Mouse (Mus musculus) adrenal gland, postnatal 10 days (tissue): ENCODE data around the gene Alox12e. TPM values are rescaled to one million over a fixed set of nuclear protein-coding genes. Genes with fewer than 3 reads are reported as not detected.

ENCODE experiments used
- DNase-seq: peaks from one replicate; pipeline ENCODE4 v3.0.0; 2021; ENCODE audit warnings: mixed read lengths
- total RNA-seq, 2 experiments: library from RNA; stranded (reverse); gene quantifications; 2 replicates each; pipeline ENCODE4 v1.2.3; 2021

Gene Alox12e
- total RNA-seq, 2 experiments from 2014 or later, result not detected

DNA sequence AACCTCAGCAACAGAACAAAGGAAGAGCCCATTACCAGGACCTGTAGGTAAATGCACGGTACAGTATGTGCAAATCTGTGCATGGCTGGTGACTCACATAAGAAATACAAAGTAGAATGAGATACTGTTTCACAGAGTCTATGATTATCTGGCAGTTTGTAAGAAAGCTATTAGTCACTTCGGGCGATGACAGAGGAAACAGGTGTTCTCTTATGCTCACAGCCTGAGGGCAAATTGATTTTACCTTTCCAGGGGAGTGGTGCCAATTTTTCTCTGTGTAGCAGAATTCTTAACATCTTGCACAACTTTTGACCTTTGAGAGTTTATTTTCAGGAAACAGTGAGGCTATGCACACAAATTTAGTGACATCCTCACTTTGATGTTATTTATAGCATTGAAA lies 37.7 kb downstream of the Alox12e start:
- no peak for DNase-seq

DNA sequence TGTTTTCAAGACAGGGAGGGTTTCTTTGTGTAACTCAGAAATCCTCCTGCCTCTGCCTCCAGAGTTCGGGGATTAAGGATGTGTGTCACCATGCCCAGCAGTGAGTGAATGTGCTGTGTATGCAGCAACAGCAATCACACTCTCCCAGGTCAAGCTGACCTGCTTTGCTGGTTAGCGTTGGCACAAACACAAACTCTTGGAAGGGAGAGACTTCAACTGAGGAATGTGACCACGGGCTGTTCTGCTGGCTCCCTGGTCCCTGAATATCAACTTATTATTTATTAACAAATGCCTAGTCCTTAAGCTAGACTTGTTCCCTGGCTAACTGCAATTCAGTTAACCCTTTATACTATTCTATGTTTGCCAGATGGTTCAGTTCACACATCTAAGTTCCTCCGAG lies 38.8 kb downstream of the Alox12e start:
- no peak for DNase-seq

GRCm38 (mm10) chr11:70280441-70280840 lies 42.0 kb downstream of the Alox12e start:
- DNase-seq, result peak; percentile 25

- no peak for DNase-seq
These were observed 43.5 kb downstream of the Alox12e start for GRCm38 (mm10) chr11:70278961-70279360.

GRCm38 (mm10) chr11:70271641-70272040 lies 50.8 kb downstream of the Alox12e start:
- DNase-seq, result no peak

DNA sequence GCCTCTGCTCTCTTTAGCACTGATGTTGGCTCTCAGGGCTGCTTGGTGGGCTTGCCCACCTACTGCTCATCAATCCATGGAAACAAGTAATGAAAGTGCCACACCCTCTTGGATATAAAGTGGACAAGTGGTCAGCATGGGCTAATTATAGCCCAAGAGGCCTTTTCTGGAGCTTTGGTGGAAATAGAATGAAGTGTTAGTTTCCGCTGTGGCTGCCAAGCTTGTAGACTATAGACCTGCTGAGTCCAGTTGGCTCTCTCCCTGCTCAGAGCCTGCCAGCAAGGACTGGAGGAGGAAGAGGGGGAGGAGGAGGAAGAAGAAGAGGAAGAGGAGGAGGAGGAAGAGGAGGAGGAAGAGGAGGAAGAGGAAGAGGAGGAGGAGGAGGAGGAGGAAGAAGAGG lies 56.0 kb downstream of the Alox12e start:
- DNase-seq, result peak; percentile 24

GRCm38 (mm10) chr11:70265819-70266218 lies 56.6 kb downstream of the Alox12e start:
- no peak for DNase-seq

Other genes with a start within 250 kb of the Alox12e start
- 10 to 100 TPM; 17.1 to 37.9 TPM for gene Asgr2, start 230.0 kb downstream of the Alox12e start, total RNA-seq
- 1 to 10 TPM; 2.1 to 2.5 TPM for gene Mgl2, start 192.3 kb downstream of the Alox12e start, total RNA-seq
- 1 to 10 TPM; 4.6 to 5.1 TPM for gene Clec10a, start 166.4 kb downstream of the Alox12e start, total RNA-seq
- 1 to 10 TPM; 1.3 to 2.5 TPM for gene Slc16a11, start 109.9 kb downstream of the Alox12e start, total RNA-seq
- gene Slc16a13, start 101.6 kb downstream of the Alox12e start, total RNA-seq, result 1 to 10 TPM; 3.8 to 6.2 TPM
- gene Bcl6b, start 92.8 kb downstream of the Alox12e start, total RNA-seq, result 10 to 100 TPM; 27.1 to 31.1 TPM
- 10 to 100 TPM; 58.6 to 62.3 TPM for gene 0610010K14Rik, start 84.7 kb downstream of the Alox12e start, total RNA-seq
- gene Gm21988, start 82.8 kb downstream of the Alox12e start, total RNA-seq, result 1 to 10 TPM; 4.0 to 4.9 TPM
- 100 to 1,000 TPM; 139 to 162 TPM for gene Rnasek, start 82.8 kb downstream of the Alox12e start, total RNA-seq
- gene Alox12, start 67.3 kb downstream of the Alox12e start, total RNA-seq, result 1 to 10 TPM; 2.4 to 2.7 TPM
- 1 to 10 TPM; 2.0 to 2.5 TPM for gene Alox15, start 29.4 kb upstream of the Alox12e start, total RNA-seq
- 10 to 100 TPM; 23.2 to 24.6 TPM for gene Pelp1, start 87.4 kb upstream of the Alox12e start, total RNA-seq
- 10 to 100 TPM; 21.7 to 26.0 TPM for gene Arrb2, start 110.0 kb upstream of the Alox12e start, total RNA-seq
- gene Med11, start 129.3 kb upstream of the Alox12e start, total RNA-seq, result 10 to 100 TPM; 16.1 to 18.5 TPM
- 1 to 10 TPM in 1 of 2 experiments, under 1 TPM in 1; 0.93 to 1.8 TPM for gene Zmynd15, start 136.8 kb upstream of the Alox12e start, total RNA-seq
- gene Cxcl16, start 137.4 kb upstream of the Alox12e start, total RNA-seq, result 1 to 10 TPM; 4.2 to 5.8 TPM
- under 1 TPM; 0.55 to 0.84 TPM for gene Tm4sf5, start 182.6 kb upstream of the Alox12e start, total RNA-seq
- under 1 TPM; 0.42 to 0.48 TPM for gene Vmo1, start 192.0 kb upstream of the Alox12e start, total RNA-seq
- gene Gltpd2, start 196.6 kb upstream of the Alox12e start, total RNA-seq, result 1 to 10 TPM; 4.9 to 9.8 TPM
- gene Psmb6, start 202.7 kb upstream of the Alox12e start, total RNA-seq, result 100 to 1,000 TPM; 276 to 295 TPM
- not detected for gene Gm40193, start 210.3 kb upstream of the Alox12e start, total RNA-seq
- 10 to 100 TPM in 1 of 2 experiments, 1 to 10 TPM in 1; 9.7 to 13.6 TPM for gene Pld2, start 217.4 kb upstream of the Alox12e start, total RNA-seq
- gene Mink1, start 240.3 kb upstream of the Alox12e start, total RNA-seq, result 10 to 100 TPM; 49.0 to 55.8 TPM